ENCODE assay signal across 8 mouse cellular contexts in genomic region chr5:147545731-147546241, GRCm38 (mm10).
A peak's percentile ranks its signal among the peaks of the same experiment; 100 is the strongest.
DNase-seq lines count a peak whose midpoint lies in the region; ATAC-seq and TF ChIP-seq lines count a peak whose summit lies in the region.
"Had no signal": no experiment of that assay in that cellular context is flagged by ENCODE, and none has a peak within 500 bp of the region (broad histone marks: within the 10 kb centered on the region; RNA-seq: fewer than 3 reads in every experiment).

No protein-coding gene starts in this region.

- no peak overlapping the region for H3K9ac ChIP-seq in limb, embryonic 14.5 days (ENCODE audit: low read depth, low read length, severe bottlenecking)
- H3K9ac ChIP-seq: embryonic facial prominence, embryonic 15.5 days had no signal

- H3K9me3 ChIP-seq in limb, embryonic 14.5 days (ENCODE audit: control insufficient read depth, low read length) = no peaks in the 10 kb centered on the region
- no peaks in the 10 kb centered on the region for H3K9me3 ChIP-seq in limb, embryonic 10.5 days (replicated peaks)
- H3K9me3 ChIP-seq: embryonic facial prominence, embryonic 15.5 days had no signal

- no peak for TF ChIP-seq POLR2A in limb, embryonic 14.5 days (IDR thresholded peaks at IDR 0.05; ENCODE audit: borderline replicate concordance, extremely low read depth, insufficient read depth, insufficient read length)
- no peak for TF ChIP-seq POLR2A in brain, embryonic 14.5 days (IDR thresholded peaks at IDR 0.05; ENCODE audit: borderline replicate concordance, extremely low read depth, insufficient read depth, insufficient read length, poor library complexity, severe bottlenecking)

- peak; percentile 54; the same call in 1 of the 2 replicates for TF ChIP-seq CTCF in brain, embryonic 14.5 days (IDR thresholded peaks at IDR 0.05; ENCODE audit: borderline replicate concordance, extremely low read depth, insufficient read depth, insufficient read length)

- no peak overlapping the region for H3K27ac ChIP-seq in limb, embryonic 14.5 days (replicated peaks; ENCODE audit: low read depth, low read length)
- no peak overlapping the region for H3K27ac ChIP-seq in limb, embryonic 10.5 days
- H3K27ac ChIP-seq: embryonic facial prominence, embryonic 15.5 days had no signal

- H3K27me3 ChIP-seq in limb, embryonic 14.5 days (ENCODE audit: control insufficient read depth, insufficient read depth, low read length) = no peaks in the 10 kb centered on the region
- H3K27me3 ChIP-seq in limb, embryonic 10.5 days (ENCODE audit: low read depth, poor library complexity, severe bottlenecking) = no peaks in the 10 kb centered on the region
- H3K27me3 ChIP-seq: embryonic facial prominence, embryonic 15.5 days had no signal

- H3K4me2 ChIP-seq in limb, embryonic 14.5 days (replicated peaks; ENCODE audit: low read depth, low read length, severe bottlenecking) = no peak overlapping the region
- H3K4me2 ChIP-seq: embryonic facial prominence, embryonic 15.5 days had no signal

- H3K4me1 ChIP-seq in limb, embryonic 14.5 days (ENCODE audit: control insufficient read depth, insufficient read depth, low read length) = no peaks in the 10 kb centered on the region
- no peaks in the 10 kb centered on the region for H3K4me1 ChIP-seq in limb, embryonic 10.5 days
- H3K4me1 ChIP-seq: embryonic facial prominence, embryonic 15.5 days had no signal

- H3K36me3 ChIP-seq in limb, embryonic 14.5 days (ENCODE audit: control insufficient read depth, insufficient read depth, low read length) = peaks cover 83% of the 10 kb centered on the region
- H3K36me3 ChIP-seq in limb, embryonic 10.5 days = peaks cover 87% of the 10 kb centered on the region

- DNase-seq in limb, embryonic 14.5 days (ENCODE audit: low spot score) = peak; percentile 14
- DNase-seq in limb, embryonic 10.5 days (ENCODE audit: low spot score) = no peak
- DNase-seq in brain, embryonic 14.5 days (ENCODE audit: low read depth) = no peak
- peak; percentile 43 for DNase-seq in kidney, adult 9 months
- DNase-seq in mesoderm, embryonic 11.5 days (ENCODE audit: low read depth, low spot score) = peak; percentile 23
- no peak for DNase-seq in right cerebral cortex, adult 2 months (ENCODE audit: low spot score in 2 of 2)
- no peak for DNase-seq in adrenal gland, postnatal 4 days (ENCODE audit: low spot score in 2 of 2)

- 66% methylated on average over 11 of the region's 11 CpGs for WGBS in limb, embryonic 14.5 days
- WGBS in limb, embryonic 10.5 days = 80% methylated on average over 11 of the region's 11 CpGs

- 0 out of 2 replicates have a peak, but pooled peaks have one; percentile 34 for ATAC-seq in limb, embryonic 14.5 days (ENCODE audit: low FRiP score, low read depth)

- no peak overlapping the region for H3K4me3 ChIP-seq in limb, embryonic 14.5 days (replicated peaks; ENCODE audit: low read length)
- no peak overlapping the region for H3K4me3 ChIP-seq in limb, embryonic 10.5 days
- H3K4me3 ChIP-seq: embryonic facial prominence, embryonic 15.5 days had no signal

Comparison
In these comparisons a context has a peak if more than half of its experiments do, and no peak if none do; other contexts are left out.
1. DNase-seq: peak in limb, embryonic 14.5 days (single experiment), kidney, adult 9 months (single experiment) and mesoderm, embryonic 11.5 days (single experiment); none in limb, embryonic 10.5 days (single experiment), brain, embryonic 14.5 days (single experiment), right cerebral cortex, adult 2 months (0 of 2) and adrenal gland, postnatal 4 days (0 of 2).